Mouse (Mus musculus) right cerebral cortex, postnatal 10 days (tissue): Measurements from ENCODE around the gene Atg4d.
"Not testable (repeated sequence)": the region's sequence is repeated elsewhere in the genome, so short reads cannot be mapped to it uniquely, and the experiment has no call there.

Experiments used
- DNase-seq, 2 experiments: peaks; one replicate each; pipeline ENCODE4 v3.0.0; 2021; ENCODE audit warnings: low spot score in 2 of 2

Gene Atg4d

DNA sequence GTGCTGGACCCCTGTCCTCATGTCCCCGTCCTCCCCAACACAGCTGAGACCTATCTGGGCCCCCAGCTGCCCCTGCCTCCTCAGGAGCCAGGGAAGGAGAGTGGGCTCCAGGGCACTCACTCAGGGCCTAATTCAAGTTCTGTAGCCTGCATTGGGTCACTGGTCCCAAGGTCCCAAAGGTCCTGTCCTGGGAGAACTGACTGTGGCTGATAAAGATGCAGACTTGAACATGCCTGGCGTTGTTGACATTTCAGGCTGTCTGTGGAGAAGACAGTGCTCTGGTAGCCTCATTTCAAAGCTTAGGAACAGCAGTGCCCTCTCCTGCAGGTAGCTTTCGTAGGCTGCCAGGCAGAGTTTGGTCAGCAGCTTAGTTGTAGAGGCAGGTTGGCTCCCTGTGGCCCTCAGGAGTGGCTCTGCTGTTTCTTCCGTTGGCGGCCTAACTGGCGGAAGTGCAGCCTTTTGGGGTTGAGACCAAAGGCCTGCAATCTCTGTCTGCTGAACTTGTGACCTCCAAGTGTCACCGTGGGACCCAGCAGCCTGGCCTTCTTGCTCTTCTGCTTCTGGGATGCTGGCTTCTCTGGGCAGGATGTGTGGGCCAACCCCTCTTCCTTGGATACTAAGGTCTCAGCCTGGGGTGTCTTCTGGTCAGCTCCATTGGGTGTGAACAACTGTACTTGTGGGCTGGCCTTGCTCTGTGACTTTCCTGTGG lies 8.6 kb downstream of the Atg4d start:
- no peak for DNase-seq

DNA sequence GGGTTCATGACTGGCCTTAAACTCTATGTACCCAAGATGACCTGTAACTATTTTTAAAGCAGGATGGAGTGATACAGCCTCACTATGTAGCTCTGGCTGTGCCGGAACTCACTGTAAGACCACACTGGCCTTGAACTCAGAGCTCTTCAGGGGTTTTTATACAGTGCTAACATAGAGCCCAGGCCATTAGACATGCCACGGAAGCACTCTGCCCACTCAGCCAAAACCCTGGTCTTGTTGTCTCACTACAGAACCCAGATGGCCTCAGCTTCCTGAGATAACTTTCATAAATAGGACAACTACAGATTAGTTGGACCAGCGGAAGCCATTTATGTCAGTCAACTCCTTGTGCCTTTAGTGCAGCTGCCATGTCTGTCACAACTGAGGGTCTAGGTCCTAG lies 9.2 kb downstream of the Atg4d start:
- DNase-seq: no peak

DNA sequence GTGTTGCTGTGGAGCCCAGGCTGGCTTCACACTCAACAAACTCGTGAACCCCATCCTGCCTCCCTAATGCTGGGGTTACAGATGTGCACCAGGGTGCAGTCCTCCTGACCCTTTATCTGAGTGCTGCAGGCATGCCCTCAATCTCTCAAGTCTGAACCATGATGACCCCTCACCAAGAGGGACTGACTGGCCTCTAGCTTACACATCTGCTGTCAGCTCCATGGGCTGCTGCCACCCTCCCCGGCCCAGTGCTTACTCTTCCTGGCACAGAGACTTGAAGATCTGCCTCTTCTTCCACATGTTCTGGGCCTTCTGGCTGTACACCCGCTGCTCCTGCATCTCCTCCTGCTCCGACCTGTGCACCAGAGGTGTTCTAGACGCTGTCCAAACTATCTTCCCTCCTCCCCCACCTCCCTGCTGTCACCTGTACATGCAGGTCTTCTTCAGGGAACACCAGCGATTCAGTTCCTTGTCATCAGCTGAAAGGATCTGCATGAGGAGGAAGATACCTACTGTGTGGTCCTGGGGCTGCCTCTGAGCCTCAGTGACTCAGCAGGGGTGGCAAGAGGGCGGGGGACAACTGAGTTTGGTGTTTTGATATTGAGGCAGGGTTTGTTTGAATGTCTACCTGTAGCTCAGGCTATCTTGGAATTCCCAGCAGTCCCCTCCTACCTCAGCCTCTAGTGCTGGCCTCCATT lies 10.1 kb downstream of the Atg4d start:
- no peak for DNase-seq

DNA sequence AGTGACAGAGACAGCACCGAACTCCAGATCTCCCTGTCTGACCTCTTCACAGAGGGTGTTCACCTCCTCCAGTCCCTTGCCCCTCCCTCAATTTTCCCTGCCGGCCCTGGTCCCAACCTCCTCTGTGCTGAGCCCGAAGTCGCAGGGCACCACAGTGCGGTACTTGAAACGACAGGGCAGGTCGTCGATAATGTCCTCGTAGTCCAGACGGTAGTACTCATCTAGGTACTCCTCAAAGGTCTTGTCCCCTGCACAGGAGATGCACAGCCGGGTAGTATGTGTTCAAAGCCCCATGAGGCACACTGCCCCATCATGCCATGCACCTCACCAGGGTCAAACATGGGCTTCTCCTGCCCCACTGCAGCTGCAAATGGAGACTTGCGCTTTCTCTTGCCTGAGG lies 10.6 kb downstream of the Atg4d start:
- no peak for DNase-seq

DNA sequence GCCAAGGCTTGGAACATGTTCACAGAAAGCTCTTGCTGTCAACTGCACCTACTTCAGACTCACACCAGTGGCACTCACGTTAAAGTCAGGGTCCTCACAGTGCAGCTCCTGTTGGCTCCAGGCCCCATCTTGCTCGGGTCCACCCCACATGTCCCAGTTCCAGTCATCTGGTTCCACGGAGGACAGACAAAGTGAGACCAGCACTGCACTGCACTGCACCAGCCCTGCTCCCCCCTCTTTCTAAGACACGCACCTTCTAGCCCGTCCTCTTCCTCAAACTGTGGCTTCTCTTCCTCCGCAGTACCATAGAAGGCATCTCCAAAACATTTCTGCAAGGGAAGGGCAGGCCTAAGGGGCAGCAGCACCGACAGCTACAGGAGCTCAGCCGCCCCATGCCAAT lies 11.2 kb downstream of the Atg4d start:
- DNase-seq: no peak

DNA sequence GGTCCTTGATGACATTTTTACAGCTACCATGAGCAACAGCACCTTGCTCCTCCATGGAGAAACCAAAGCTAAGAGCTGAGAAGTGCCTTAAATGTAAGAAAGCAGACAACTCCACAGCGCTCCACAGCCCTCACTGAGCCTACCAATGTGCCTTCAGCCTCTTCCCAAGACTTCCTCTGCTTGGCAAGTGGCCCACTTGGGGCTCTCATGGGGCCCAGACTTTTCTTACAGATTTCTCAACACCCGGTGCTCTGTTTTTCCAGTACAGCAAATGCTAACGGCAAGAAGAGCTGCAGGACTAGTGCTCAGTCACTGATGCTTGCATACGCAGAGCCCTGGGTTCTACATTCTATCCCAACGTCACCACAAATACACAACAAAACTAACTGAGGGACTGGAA lies 12.7 kb downstream of the Atg4d start:
- no peak for DNase-seq

DNA sequence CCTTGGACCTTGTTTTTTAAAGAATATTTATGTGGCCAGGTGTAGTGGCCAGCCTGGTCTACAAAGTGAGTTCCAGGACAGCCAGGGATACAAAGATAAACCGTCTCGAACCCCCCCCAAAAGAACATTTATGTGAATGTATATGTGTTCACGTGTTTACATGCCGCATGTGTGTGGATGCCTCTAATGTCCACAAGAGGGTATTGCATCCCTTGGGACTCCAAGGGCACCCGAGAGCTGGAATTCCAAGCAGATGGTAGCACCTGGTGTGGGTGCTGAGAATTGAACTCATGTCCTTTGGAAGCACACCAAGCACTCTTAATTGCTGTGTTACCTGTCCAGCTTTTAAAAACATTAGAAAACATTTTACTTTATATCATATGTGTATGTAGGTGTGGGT lies 18.5 kb downstream of the Atg4d start:
- DNase-seq: no peak

DNA sequence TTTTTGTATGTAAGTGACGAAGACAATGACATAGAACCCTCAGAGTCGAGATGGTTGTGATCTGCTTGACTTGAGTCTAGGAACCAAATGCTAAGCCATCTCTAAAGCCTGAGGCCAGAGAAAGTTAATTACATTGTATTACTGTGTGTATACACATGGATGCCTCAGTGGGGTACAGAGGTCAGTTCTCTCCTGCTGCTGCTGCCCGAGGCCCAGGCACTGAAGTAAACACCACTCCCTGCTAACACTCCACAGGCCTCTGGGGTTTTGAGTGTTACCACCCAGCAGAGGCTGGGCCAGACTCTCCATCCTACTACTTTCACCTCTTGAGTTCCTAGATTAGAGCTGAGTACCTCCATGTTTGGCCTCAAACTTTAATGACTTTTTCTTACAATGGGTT lies 18.9 kb downstream of the Atg4d start:
- no peak for DNase-seq

DNA sequence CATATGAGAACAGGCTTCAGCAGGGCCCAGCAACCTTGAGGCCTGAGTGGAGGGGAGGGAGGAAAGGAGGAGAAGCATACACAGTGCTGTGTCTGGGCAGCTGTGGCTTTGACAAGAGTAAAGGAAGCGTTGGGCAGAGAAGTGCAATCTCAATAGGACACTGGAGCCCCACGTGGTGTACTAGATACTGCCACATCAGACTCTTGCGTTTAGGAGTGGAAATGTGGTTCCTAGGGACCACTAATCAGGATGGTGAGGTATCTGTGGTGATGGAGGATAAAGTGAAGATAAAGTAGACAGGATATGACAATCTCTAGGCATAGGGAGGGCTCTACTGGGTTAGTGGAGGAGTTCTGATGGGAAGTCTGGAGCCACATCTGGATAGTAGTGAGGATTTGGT lies 21.7 kb downstream of the Atg4d start:
- no peak for DNase-seq

DNA sequence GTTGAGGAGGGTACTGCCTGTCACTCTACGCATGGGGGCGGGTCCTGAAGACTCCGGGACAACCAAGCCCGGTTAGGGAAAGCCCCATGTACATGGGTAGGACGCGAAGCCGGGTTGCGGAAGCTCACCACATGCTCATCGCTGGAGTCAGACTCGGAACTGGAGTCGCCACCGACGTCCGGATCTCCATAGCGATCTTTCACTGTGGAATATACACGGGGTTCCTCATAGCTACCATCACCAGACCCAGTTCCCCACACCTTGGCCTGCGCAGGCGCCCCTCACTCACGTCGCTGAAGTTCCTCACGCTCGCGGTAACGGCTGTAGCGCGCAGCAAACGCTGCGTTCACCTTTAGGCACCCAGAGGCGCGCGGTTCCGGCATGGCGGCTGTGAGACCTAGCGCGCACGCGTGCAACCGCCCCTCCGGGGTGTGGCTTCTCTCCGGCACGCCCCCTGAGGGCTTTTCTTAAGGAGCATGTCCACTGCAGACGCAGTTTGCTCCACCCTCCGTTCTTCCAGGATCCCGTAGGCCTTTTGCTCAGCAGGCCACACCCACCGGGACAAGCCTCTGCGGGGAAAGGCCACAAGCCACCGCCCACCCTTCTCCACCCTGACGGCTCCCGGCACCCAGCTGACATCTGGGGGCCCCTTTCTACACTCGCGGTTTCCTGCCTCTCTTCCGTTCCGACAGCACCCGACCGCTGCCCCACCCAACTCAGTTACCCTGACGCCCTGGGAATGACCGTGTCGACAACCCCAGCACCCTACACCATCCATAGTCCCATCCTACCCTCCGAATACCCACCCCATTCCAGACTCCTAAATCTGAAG lies 22.7 kb downstream of the Atg4d start, which contains the start of gene Kri1:
Kri1 (minus strand) TSS at position 399 of the 832 bp plus-strand sequence.
- DNase-seq: peak; percentile 98

DNA sequence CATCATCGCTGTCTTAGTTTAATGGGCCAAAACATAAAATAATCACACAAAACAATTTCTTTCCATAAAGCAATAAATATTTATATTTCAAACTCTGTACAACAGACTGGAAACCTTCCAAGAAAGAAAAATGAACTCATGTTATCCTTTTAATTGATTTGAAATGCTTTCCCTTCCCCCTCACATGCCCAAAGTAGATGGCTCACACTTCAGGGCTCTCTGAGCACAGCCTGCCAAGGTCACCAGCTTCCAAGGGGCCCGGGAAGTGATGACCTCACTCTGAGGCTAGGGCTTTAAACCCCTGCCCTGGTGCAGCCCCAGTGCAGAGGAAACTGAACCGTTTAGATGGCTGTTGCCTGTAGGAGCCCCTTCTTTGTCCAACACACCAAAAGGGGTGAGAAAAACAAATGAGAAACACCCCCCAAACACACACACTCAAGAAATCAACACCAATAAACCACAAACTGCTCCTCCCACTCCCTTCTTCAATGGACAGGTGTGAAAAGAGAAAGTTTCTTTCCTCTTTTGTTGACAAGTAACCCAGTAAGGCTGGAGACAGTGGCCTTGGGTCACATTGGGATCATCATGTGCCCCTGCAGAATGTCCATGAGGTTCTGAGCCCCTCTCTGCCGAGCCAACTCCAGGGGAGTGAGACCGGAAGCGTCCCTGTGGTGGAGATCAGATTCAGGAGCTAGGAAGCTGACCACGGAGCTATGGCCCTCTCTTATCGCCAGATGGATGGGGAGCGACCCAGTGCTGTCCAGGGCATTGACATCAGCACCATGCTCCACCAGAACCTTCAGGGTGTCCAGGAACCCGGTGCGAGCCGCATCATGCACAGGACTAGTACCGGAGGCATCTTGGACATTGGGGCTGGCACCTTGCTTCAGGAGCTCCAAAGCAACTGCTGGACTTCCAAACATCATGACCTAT lies 23.6 kb downstream of the Atg4d start:
- peak in 1 of 2 experiments; percentile 53 for DNase-seq

DNA sequence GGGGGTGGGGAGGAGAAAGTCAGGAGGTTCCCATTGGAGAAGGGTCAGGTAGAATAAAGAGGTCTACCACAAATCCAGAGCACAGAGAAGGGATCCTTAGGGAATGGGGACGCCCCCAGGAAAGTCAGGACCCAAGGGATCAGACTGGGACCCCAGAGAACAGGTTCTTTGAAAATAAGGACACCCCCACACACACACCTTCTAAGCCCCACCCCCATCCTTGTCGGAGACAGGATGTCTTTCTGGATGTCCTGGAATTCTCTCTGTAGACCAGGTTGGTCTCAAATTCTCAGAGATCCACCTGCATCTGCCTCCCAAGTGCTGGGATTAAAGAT lies 24.2 kb downstream of the Atg4d start:
- DNase-seq: no peak

DNA sequence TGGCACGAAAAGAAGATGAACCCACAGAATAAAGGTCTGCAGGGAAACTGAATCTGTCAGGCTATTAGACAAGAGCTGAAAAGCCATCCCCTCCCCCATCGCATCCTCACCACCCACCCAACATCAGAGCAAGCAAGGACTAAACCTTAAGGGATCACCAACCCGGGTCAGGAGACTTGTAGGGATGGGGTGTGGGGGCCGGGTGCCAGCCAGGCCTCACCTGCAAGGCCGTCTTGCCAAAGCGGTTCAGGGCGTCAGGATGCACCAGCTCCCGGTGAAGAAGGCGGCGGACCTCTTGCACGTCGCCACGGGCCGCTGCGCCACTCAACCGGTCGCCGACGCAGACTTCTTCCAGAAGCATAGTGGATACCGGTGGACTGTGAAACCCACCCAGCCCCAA lies 25.5 kb downstream of the Atg4d start:
- peak in 1 of 2 experiments; percentile 74 for DNase-seq

DNA sequence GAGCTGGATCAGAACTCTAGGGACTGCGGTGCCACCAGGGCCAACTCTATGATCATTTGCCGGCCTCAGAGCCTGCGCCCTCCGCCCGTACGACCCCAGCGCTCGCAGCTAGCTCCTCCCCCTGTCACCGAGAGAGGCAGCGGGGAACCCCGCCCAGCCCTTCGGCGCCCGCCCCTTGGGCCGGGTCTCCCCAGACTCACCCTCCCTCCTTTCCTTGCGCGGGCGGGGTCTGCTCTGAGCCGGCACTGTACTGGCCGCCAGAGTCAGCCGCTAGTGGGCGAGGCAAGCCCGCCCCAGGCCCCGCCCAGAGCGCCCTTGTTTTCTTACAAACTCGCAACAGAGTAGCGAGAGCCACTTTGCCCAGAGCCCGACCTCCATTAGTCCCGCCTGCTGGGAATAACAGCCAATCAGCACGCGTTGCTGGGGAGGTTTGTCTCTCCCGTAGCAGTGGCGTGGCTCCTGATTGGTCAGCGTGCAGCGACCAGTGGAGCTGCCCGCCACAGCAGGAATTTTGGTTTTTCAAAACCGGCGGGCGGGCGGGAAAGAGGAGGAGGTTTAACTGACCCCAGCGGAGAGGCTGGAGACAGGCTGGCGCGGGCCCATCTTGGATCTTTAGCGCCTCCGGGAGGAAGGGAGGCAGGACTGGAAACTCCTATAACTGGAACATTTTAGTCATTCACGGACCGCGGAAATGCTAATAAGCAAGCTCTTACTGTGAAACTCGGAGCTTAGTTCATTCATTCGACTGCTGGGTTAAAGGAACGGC lies 26.1 kb downstream of the Atg4d start, which contains the start of gene Cdkn2d:
Cdkn2d (minus strand) TSS at position 386 of the 766 bp plus-strand sequence.
- DNase-seq: peak; percentile 100

DNA sequence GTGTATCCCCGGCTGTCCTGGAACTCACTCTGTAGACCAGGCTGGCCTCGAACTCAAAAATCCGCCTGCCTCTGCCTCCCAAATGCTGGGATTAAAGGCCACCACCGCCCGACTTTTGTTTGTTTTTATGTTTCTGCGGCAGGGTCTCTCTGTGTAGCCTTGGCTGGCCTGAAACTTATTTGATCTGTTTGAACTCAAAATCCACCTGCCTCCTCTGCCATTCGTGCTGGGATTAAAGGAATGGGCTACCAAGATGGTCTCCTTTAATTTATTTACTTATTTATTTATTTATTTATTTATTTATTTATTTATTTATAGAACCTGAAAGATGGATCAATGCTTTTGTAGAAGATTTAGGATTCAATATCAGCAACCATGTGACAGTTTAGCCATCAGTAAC lies 26.8 kb downstream of the Atg4d start:
- not testable (repeated sequence) for DNase-seq

DNA sequence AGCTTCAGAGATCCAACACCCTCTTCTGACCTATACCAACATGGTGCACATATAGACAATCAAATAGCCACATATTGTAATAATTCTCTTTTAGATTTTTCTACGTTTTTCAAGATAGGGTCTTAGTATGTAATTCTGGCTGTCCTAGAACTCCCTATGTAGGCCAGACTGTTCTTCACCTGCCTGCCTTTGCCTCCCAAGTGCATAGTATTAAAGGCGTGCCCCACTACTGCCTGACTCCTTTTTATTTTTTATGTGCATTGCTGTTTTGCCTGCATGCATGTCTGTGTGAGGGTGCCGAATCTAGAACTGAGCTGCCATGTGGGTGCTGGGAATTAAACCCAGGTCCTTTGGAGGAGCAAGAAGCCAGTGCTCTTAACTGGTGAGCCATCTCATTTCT lies 27.2 kb downstream of the Atg4d start:
- DNase-seq: no peak

DNA sequence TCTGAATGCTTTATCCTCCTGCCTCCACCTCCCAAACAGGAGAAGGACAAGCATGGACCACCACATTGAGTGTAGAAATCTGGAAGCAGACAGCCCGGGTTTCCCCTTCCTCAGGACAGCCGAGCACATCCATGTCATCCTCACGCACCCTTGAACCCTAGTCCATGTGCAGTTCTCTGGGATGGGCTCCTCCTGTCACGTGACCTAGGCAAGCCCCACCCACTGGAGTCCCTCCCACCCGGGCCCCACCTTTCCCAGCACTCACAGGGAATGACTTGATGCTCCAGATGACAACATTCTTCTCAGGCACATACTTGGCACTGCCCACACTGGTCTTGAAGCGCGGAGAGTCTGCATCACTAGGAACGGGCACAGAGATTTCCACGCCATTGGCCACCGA lies 33.9 kb downstream of the Atg4d start:
- no peak for DNase-seq

DNA sequence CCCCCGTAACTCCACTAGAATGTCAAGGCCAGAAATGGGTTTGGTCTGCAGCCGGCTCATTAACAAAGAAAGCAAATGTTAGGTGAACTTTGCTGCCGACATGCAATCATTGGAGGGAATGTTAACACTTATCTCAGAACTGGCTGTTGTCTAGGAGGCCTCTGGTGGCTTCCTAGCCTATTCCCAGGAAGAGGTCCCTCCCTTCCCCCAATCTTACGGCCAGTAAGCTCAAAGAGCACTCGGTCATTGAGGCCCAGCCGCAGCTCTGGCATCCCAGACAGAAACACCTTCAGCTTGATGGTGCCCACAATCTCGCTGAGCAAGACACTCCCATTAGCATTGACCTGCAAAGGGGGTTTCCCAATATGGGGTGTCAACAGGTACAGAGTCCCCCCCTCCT lies 40.0 kb downstream of the Atg4d start:
- no peak for DNase-seq

DNA sequence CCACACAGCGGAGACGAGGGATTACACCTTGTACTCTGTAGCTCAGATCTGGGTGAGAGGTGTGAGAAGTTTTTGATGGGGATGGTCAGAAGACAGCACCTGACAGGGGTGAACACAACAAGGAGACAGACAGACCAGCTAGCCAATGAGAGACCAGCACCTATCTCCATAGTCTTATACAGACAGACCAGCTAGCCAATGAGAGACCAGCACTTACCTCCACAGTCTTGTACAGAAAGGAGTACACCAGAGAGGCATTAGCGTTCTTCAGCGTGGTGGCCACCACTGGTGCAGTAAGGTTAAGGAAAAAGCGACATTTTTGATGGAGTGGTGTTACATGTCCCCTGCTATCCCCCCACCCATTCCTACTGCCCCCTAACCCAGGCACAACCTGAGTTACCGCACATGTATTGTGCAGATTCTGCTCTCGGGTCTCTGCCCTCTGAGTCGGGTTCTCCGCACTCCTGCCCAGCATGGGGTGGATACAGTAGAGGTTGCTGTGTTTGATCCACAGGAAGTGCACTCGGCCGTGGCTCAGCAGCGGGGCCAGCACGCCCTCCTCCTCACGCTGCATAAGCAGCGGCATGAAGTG lies 44.2 kb downstream of the Atg4d start:
- no peak for DNase-seq

DNA sequence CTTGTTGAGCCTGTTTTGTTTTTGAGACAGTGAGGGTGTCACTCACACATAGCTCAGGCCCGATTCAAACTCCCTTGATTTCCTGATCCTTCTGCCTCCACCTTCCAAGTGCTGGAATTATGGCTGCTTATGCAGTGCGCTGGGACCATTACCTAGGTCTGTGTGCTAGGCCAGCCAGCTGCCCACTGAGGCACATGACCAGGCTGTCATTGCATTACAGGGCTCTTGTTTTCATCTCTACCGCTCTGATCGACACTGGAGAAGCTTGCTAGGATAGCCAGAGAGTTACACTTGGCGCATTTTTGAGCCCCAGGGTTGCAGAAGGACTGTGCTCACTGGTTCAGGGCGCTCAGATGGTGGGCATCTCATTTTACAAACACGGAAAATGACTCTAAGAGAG lies 46.6 kb downstream of the Atg4d start:
- DNase-seq: no peak
